Mouse (Mus musculus): ENCODE measurements around the gene Dctn3.
"Not testable (repeated sequence)": the region's sequence is repeated elsewhere in the genome, so short reads cannot be mapped to it uniquely, and the experiment has no call there.

The Dctn3 gene

GRCm38 (mm10) chr4:41722918-41723351 is at the start of gene Dctn3:
Gene Dctn3, minus strand, starts transcription at chr4:41723170.
- DNase-seq (ENCODE audit: low spot score in 2 of 2), result peak; percentile 70 to 84

GRCm38 (mm10) chr4:41767301-41767700 is 44.3 kb upstream of the Dctn3 start:
- DNase-seq (ENCODE audit: low spot score in 2 of 2), result not testable (repeated sequence)

- not testable (repeated sequence) for DNase-seq (ENCODE audit: low spot score in 2 of 2)
Observed at GRCm38 (mm10) chr4:41763176-41763575, 40.2 kb upstream of the Dctn3 start.

GRCm38 (mm10) chr4:41762688-41763114 is 39.7 kb upstream of the Dctn3 start:
- not testable (repeated sequence) for DNase-seq (ENCODE audit: low spot score in 2 of 2)

- no peak for DNase-seq (ENCODE audit: low spot score in 2 of 2)
Observed at GRCm38 (mm10) chr4:41762099-41762687, 39.2 kb upstream of the Dctn3 start.

GRCm38 (mm10) chr4:41761680-41762079 is 38.7 kb upstream of the Dctn3 start:
- no peak for DNase-seq (ENCODE audit: low spot score in 2 of 2)

GRCm38 (mm10) chr4:41760911-41761310 is 37.9 kb upstream of the Dctn3 start:
- no peak for DNase-seq (ENCODE audit: low spot score in 2 of 2)

- no peak for DNase-seq (ENCODE audit: low spot score in 2 of 2)
Observed at GRCm38 (mm10) chr4:41760288-41760721, 37.3 kb upstream of the Dctn3 start.

- no peak for DNase-seq (ENCODE audit: low spot score in 2 of 2)
Observed at GRCm38 (mm10) chr4:41759656-41760287, 36.8 kb upstream of the Dctn3 start.

- no peak for DNase-seq (ENCODE audit: low spot score in 2 of 2)
Observed at GRCm38 (mm10) chr4:41759206-41759605, 36.2 kb upstream of the Dctn3 start.

GRCm38 (mm10) chr4:41758701-41759100 is 35.7 kb upstream of the Dctn3 start:
- DNase-seq (ENCODE audit: low spot score in 2 of 2), result no peak

GRCm38 (mm10) chr4:41758021-41758420 is 35.1 kb upstream of the Dctn3 start:
- no peak for DNase-seq (ENCODE audit: low spot score in 2 of 2)

GRCm38 (mm10) chr4:41757321-41757720 is 34.4 kb upstream of the Dctn3 start:
- no peak for DNase-seq (ENCODE audit: low spot score in 2 of 2)

- no peak for DNase-seq (ENCODE audit: low spot score in 2 of 2)
Observed at GRCm38 (mm10) chr4:41756440-41756839, 33.5 kb upstream of the Dctn3 start.

GRCm38 (mm10) chr4:41755338-41756305 is 32.7 kb upstream of the Dctn3 start, which contains the start of gene Sigmar1:
Gene Sigmar1, minus strand, starts transcription at chr4:41756157.
- peak; percentile 67 to 73 for DNase-seq (ENCODE audit: low spot score in 2 of 2)

- DNase-seq (ENCODE audit: low spot score in 2 of 2), result no peak
Observed at GRCm38 (mm10) chr4:41754797-41755337, 31.9 kb upstream of the Dctn3 start, which contains the start of gene Galt. Gene Galt, plus strand, starts transcription at chr4:41755228.

- no peak for DNase-seq (ENCODE audit: low spot score in 2 of 2)
Observed at GRCm38 (mm10) chr4:41745021-41745420, 22.1 kb upstream of the Dctn3 start.

- no peak for DNase-seq (ENCODE audit: low spot score in 2 of 2)
Observed at GRCm38 (mm10) chr4:41744131-41744530, 21.2 kb upstream of the Dctn3 start.

- peak; percentile 86 to 91 for DNase-seq (ENCODE audit: low spot score in 2 of 2)
Observed at GRCm38 (mm10) chr4:41741158-41741560, 18.2 kb upstream of the Dctn3 start.

- DNase-seq (ENCODE audit: low spot score in 2 of 2), result peak; percentile 45 to 66
Observed at GRCm38 (mm10) chr4:41740380-41741157, 17.6 kb upstream of the Dctn3 start.

- no peak for DNase-seq (ENCODE audit: low spot score in 2 of 2)
Observed at GRCm38 (mm10) chr4:41739260-41739659, 16.3 kb upstream of the Dctn3 start.
